Mouse (Mus musculus) heart, adult 2 months (tissue): ENCODE measurements around the gene Cacybp.

Experiments
- CTCF ChIP-seq: fragments of 200-600 bp; IDR thresholded peaks from 2 replicates; pipeline ENCODE4 v1.8.1; 2022; ENCODE audit warnings: antibody characterized with exemption, mild to moderate bottlenecking, moderate library complexity
- EP300 ChIP-seq: fragments of 200-500 bp; IDR thresholded peaks from 2 replicates; pipeline ENCODE4 v1.6.1; 2011; ENCODE audit warnings: low read depth, low read length, control low read depth; ENCODE audit not compliant: insufficient read depth
- POLR2A ChIP-seq: fragments of 200-500 bp; IDR thresholded peaks from 2 replicates; pipeline ENCODE4 v1.6.1; 2011; ENCODE audit warnings: mild to moderate bottlenecking, low read depth, low read length, control low read depth; ENCODE audit not compliant: insufficient read depth

GRCm38 (mm10) chr1:160233921-160234320 is 21.2 kb upstream of the Cacybp start:
- TF ChIP-seq CTCF, result no peak
- TF ChIP-seq POLR2A, result no peak
- no peak for TF ChIP-seq EP300
